Mouse (Mus musculus) thymus, postnatal 25 days (tissue): ENCODE data around the gene Wdr25.
A peak's percentile ranks its signal among the peaks of the same experiment; 100 is the strongest.

Experiments used
- DNase-seq: peaks from one replicate; pipeline ENCODE4 v3.0.0; 2022

The Wdr25 gene

DNA sequence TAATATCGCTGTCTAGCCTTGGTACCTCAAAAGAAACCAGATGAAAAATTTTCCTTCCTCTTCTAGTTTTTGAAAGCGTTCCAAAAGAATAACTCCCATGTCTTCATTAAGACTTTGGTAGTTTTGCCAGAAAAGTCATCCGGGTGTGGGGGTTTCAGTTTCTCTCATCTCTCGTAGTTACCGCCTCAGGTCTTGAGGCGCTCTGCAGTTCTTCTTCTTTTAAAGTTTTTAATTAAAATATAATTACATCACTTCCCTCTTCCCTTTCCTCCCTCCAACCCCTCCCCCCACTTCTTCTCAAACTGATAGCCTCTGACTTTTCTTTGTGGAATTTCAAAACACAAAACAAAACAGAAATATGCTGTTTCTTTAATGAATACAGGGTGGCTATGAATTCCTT is 180.7 kb downstream of the Wdr25 start:
- no peak for DNase-seq

DNA sequence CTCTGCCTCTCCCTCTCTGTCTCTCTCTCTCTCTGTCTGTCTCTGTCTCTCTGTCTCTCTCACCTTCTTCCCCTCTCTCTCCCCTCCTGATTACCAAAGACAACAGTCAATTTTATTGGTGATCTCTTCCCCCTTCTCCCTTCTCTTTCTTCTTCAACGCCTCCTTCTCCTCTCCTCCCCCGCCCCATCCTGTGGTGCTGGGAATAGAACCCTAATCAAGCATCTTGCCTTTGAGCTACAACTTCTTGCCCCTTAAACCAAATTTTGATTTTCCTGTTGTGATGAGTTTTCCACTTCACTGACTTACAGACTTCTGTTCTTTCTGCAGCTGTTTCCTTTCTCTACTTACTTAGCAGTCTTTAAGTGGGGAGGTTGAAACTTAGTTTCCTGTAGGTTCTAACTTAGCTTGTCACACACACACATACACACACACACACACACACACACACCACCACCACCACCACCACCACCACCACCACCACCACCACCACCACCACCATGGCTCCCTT is 181.4 kb downstream of the Wdr25 start:
- DNase-seq = peak; percentile 12

DNA sequence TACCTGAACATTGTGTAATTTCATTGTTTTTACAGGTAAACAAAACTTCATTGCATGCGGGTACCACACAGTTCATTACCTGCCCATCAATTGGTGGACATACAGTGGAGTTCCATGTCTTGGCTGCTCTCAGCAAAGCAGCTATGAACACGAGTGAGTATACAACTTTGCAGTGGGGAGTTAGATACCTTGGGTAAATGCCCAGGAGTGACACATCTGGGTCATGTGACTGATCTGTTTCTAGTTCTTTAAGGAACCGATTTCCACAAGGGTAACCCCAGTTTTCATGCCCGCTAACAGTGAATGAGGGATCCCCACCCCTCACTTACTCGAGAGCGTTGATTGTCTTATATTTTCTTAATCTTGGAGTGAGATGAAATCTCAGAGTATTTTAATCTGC is 183.6 kb downstream of the Wdr25 start:
- no peak for DNase-seq
